Mouse (Mus musculus): ENCODE results near the gene Gm10436.
"Not testable (repeated sequence)": the region's sequence is repeated elsewhere in the genome, so short reads cannot be mapped to it uniquely, and the experiment has no call there.

DNA sequence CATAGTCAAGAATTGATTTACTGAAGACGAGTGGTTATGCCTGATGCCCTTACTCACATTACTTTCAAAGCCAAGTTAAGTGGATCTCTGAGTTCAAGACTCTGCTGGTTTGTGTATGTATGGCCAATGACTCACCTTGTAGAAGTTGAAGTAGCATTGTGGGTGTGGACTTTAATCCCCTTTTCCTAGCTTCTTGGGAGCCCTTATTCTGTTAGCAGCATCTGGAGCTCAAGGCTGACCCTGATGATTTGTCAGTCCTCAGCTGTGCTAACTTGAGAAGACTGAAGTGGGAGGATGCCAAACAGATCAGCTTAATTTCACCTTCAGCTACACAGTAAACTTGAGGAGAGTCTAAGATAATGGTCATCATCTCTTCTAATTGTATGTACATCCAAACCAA lies at the start of gene Gm10436:
- TF ChIP-seq CTCF, POLR2A (IDR thresholded peaks at IDR 0.05; ENCODE audit: extremely low read depth, insufficient read depth, low read length): not testable (repeated sequence)

Measured in cortical plate, adult 2 months (tissue).